Mouse (Mus musculus) hindbrain, embryonic 15.5 days (tissue): ENCODE data around the gene Ctsr. TPM values are rescaled to one million over a fixed set of nuclear protein-coding genes. Genes with fewer than 3 reads are reported as not detected.
"Not testable (repeated sequence)": the region's sequence is repeated elsewhere in the genome, so short reads cannot be mapped to it uniquely, and the experiment has no call there.

ENCODE experiments used
- ATAC-seq: fragments of 200-750 bp; cut with Nextera tagmentation; 2 replicates; pipeline ENCODE4 v1.8.0; 2017; ENCODE audit warnings: low read depth, moderate number of reproducible peaks, moderate TSS enrichment; ENCODE audit not compliant: low FRiP score
- H3K27ac ChIP-seq: fragments of 300-500 bp; sonication (generic); replicated peaks from 2 replicates; pipeline ENCODE4 v1.5.1; 2015; ENCODE audit warnings: mild to moderate bottlenecking, inconsistent platforms
- H3K27me3 ChIP-seq: fragments of 300-500 bp; sonication (generic); 2 replicates; pipeline ENCODE4 v1.6.1; 2015; ENCODE audit warnings: control low read depth, inconsistent platforms
- H3K36me3 ChIP-seq: fragments of 300-500 bp; sonication (generic); 2 replicates; pipeline ENCODE4 v1.6.1; 2015; ENCODE audit warnings: control low read depth, inconsistent platforms
- H3K4me1 ChIP-seq: fragments of 300-500 bp; sonication (generic); replicated peaks from 2 replicates; pipeline ENCODE4 v1.6.1; 2015; ENCODE audit warnings: control low read depth, inconsistent platforms
- H3K4me2 ChIP-seq: fragments of 300-500 bp; sonication (generic); 2 replicates; pipeline ENCODE4 v1.6.1; 2015; ENCODE audit warnings: moderate library complexity, mild to moderate bottlenecking, inconsistent platforms
- H3K4me3 ChIP-seq: fragments of 300-500 bp; sonication (generic); 2 replicates; pipeline ENCODE4 v1.5.1; 2015; ENCODE audit warnings: mild to moderate bottlenecking, inconsistent platforms
- H3K9ac ChIP-seq: fragments of 300-500 bp; sonication (generic); 2 replicates; pipeline ENCODE4 v1.6.1; 2015; ENCODE audit warnings: inconsistent platforms
- H3K9me3 ChIP-seq: fragments of 300-500 bp; sonication (generic); 2 replicates; pipeline ENCODE4 v1.6.1; 2016; ENCODE audit warnings: control low read depth, inconsistent platforms
- WGBS: fragments of 180-500 bp; shearing (Covaris S2); methylation state at CpG from one replicate; pipeline ENCODE4 v1.1.7; 2015; 5-methylcytosine and 5-hydroxymethylcytosine counted together
- polyA plus RNA-seq: library from polyadenylated mRNA; unstranded; fragments of >200 nt; fragmentation: Nextera tagmentation; extraction: Ambion mirVana; gene quantifications from 2 replicates; pipeline ENCODE4 v1.2.1, GENCODE M21; 2015

Gene Ctsr
- polyA plus RNA-seq, result not detected in 2 replicates

DNA sequence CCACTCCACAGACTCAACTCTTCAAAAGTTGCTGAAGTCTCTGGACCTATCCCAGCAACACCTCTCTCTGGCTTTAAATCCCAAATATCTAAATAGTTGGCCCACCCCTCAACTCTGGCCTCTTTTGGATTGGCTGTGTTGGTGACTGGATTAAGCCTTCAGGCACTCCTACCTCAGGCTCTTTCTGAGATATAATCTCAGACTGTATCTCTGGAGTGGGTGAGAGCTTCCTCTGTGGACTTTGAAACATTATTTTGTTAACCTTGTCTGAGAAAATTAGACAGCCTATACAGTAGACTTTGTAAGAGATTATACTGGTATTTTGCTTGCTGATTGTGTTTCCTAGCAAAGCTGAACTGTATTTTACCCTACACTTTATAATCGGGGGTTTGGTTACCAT is at the start of gene Ctsr:
Ctsr (minus strand) TSS at position 101 of the 400 bp plus-strand sequence.
- no peak within 1 kb of the TSS for H3K4me3 ChIP-seq
- WGBS, result 77% methylated on average over 1 of the region's 1 CpGs
- ATAC-seq, result no peak
- no peaks in the 10 kb centered on the region for H3K36me3 ChIP-seq
- H3K27ac ChIP-seq, result no peak within 1 kb of the TSS
- H3K27me3 ChIP-seq, result no peaks in the 10 kb centered on the region
- no peak within 1 kb of the TSS for H3K4me2 ChIP-seq
- no peak within 1 kb of the TSS for H3K9ac ChIP-seq
- H3K9me3 ChIP-seq, result peaks cover 15% of the 10 kb centered on the region
- no peaks in the 10 kb centered on the region for H3K4me1 ChIP-seq

DNA sequence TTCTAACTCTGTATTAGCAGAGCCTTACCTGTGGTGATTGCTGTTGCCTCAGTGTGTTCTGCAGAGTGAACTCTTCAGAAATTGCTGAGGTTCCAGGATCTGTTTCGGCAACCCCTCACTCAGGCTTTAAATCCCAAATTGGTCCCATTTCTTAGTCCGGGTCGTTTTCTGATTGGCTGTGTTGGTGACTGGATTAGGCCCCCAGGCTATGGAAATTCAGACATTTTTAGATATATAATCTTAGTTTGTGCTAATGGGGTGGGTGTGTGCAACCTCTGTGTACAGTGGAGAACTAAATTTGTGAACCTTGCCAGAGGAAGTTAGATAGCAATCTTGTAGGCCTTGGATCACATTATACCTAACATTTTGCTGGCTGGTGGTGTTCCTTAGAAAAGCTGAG is 39.3 kb upstream of the Ctsr start, which contains the start of gene Cts6:
Cts6 (minus strand) TSS at position 101 of the 400 bp plus-strand sequence.
- H3K9me3 ChIP-seq, result peaks cover 19% of the 10 kb centered on the region
- no peak within 1 kb of the TSS for H3K27ac ChIP-seq
- no peaks in the 10 kb centered on the region for H3K27me3 ChIP-seq
- ATAC-seq, result no peak
- H3K36me3 ChIP-seq, result no peaks in the 10 kb centered on the region
- 91% methylated on average over 3 of the region's 3 CpGs for WGBS
- H3K4me3 ChIP-seq, result no peak within 1 kb of the TSS
- no peak within 1 kb of the TSS for H3K4me2 ChIP-seq
- H3K9ac ChIP-seq, result no peak within 1 kb of the TSS
- H3K4me1 ChIP-seq, result no peaks in the 10 kb centered on the region

DNA sequence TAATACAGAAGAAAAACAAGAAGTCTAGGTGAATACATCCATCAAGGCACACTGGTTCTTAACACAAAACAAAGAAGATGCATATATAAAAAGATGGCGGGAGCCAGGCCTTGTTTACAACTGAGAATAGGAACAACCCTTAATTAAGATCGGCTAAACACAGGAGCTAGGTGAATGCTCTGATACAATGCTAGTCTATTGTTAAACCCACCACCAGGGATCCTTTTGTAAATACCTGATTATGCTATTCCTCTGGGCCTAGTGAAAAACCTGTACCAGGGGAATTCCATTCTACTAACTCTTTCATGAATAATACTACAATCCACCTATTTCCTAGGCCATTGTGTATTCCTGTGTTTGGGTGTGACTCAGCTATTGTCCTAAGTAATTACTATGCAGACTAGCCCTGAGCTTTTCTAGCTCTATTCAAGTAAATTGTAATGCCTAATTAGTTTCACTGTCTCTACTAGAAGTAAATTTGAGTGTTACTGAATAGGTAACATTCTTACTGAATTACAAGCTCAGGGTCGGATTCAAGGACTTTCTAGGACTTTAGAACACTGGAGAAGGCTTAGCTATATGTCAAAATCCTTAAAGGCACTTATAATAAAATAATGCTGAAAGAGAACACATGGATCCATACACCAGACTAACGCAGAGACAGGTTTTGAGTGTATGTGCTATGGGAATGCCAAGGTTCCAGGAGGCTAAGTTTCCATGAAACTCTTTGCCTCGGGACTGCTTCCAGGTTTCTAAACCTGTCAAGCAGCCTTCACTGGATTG is 21.3 kb upstream of the Ctsr start:
- ATAC-seq, H3K27me3 ChIP-seq, H3K9me3 ChIP-seq, H3K36me3 ChIP-seq, H3K4me2 ChIP-seq, H3K27ac ChIP-seq, H3K4me3 ChIP-seq, H3K9ac ChIP-seq, H3K4me1 ChIP-seq: not testable (repeated sequence)
- 81% methylated on average over 5 of the region's 5 CpGs for WGBS

DNA sequence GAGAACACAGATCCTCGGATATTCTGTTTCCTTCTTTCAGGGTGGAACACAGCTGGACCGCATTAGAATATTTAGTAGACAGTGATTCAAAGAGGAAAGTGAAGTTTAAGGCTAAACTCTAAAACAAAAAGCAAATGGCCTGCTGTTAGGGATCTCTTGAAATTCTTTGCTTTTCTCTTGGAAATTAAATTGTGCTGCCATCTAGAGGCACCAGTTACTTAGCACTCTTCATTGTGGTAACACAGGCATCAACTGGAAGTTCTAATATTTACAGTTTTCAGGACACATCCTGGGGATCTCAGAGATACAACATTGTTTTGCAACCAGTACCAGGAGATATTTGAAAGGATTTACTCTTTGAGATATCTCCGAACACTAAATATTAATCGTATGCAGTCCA is 566 bp upstream of the Ctsr start:
- no peak overlapping the region for H3K4me3 ChIP-seq
- ATAC-seq, result no peak
- no peak overlapping the region for H3K4me2 ChIP-seq
- H3K4me1 ChIP-seq, result no peaks in the 10 kb centered on the region
- 86% methylated on average over 4 of the region's 4 CpGs for WGBS
- H3K27me3 ChIP-seq, result no peaks in the 10 kb centered on the region
- H3K9ac ChIP-seq, result no peak overlapping the region
- no peaks in the 10 kb centered on the region for H3K36me3 ChIP-seq
- no peak overlapping the region for H3K27ac ChIP-seq
- peaks cover 15% of the 10 kb centered on the region for H3K9me3 ChIP-seq

Other genes with a start within 250 kb of the Ctsr start
- gene Gm49393, start 228.7 kb downstream of the Ctsr start, polyA plus RNA-seq, result not detected in 2 replicates
- gene Gm49391, start 227.7 kb downstream of the Ctsr start, polyA plus RNA-seq, result 0.71 and 1.5 TPM in 2 replicates
- gene Ctla2a, start 227.6 kb downstream of the Ctsr start, polyA plus RNA-seq, result 15.1 and 21.4 TPM in 2 replicates
- not detected in 2 replicates for gene Tpbpa, start 222.3 kb downstream of the Ctsr start, polyA plus RNA-seq
- not detected in 2 replicates for gene Ctsj, start 158.3 kb downstream of the Ctsr start, polyA plus RNA-seq
- gene Ctsq, start 123.6 kb downstream of the Ctsr start, polyA plus RNA-seq, result not detected in 2 replicates
- not detected in 2 replicates for gene Cts6, start 39.2 kb upstream of the Ctsr start, polyA plus RNA-seq
- not detected in 2 replicates for gene Cts8, start 91.1 kb upstream of the Ctsr start, polyA plus RNA-seq
- not detected in 2 replicates for gene Gm49398, start 124.6 kb upstream of the Ctsr start, polyA plus RNA-seq
- gene Cts7, start 193.9 kb upstream of the Ctsr start, polyA plus RNA-seq, result not detected in 2 replicates